Mouse (Mus musculus) G1E (cell line): Measurements from ENCODE around the gene Dmgdh.

Source experiments
- CTCF ChIP-seq: IDR thresholded peaks from 2 replicates; pipeline ENCODE4 v1.5.1; 2012; ENCODE audit warnings: low read depth, low read length, inconsistent platforms, mixed read lengths
- GATA1 ChIP-seq: IDR thresholded peaks from 2 replicates; pipeline ENCODE4 v1.6.1; 2012; ENCODE audit warnings: borderline replicate concordance, low read length, inconsistent platforms, mixed read lengths
- GATA2 ChIP-seq: IDR thresholded peaks from 2 replicates; pipeline ENCODE4 v1.6.1; 2012; ENCODE audit warnings: low read depth, low read length, inconsistent platforms, borderline replicate concordance
- POLR2AphosphoS5 ChIP-seq: IDR thresholded peaks from 2 replicates; pipeline ENCODE4 v1.6.1; 2012; ENCODE audit warnings: low read depth, low read length, inconsistent platforms; ENCODE audit not compliant: insufficient replicate concordance
- TAL1 ChIP-seq: conservative IDR thresholded peaks from 2 replicates; pipeline ENCODE4 v1.6.1; 2012; ENCODE audit warnings: low read depth, low read length, inconsistent platforms, mixed read lengths

- TF ChIP-seq CTCF (no peak), GATA1 (no peak), TAL1 (no peak), POLR2AphosphoS5 (no peak), GATA2 (no peak)
These were observed 37.0 kb downstream of the Dmgdh start for GRCm38 (mm10) chr13:93711226-93711625.
